Mouse (Mus musculus) pancreas, adult 10 weeks (tissue): Measurements from ENCODE around the gene Fam173a. TPM values are rescaled to one million over a fixed set of nuclear protein-coding genes. Genes with fewer than 3 reads are reported as not detected.

Source experiments
- polyA plus RNA-seq: library from polyadenylated mRNA; stranded (reverse); fragments of 350-450 nt; fragmentation: Illumina TruSeq; extraction: RNeasy Lipid Tissue Mini Kit (QIAGEN cat#74804); gene quantifications from one replicate; pipeline ENCODE4 v1.2.3, GENCODE M21; 2015; ENCODE audit warnings: low read depth, low replicate concordance; ENCODE audit not compliant: insufficient read depth

The Fam173a gene
- polyA plus RNA-seq, result 35.5 TPM

DNA sequence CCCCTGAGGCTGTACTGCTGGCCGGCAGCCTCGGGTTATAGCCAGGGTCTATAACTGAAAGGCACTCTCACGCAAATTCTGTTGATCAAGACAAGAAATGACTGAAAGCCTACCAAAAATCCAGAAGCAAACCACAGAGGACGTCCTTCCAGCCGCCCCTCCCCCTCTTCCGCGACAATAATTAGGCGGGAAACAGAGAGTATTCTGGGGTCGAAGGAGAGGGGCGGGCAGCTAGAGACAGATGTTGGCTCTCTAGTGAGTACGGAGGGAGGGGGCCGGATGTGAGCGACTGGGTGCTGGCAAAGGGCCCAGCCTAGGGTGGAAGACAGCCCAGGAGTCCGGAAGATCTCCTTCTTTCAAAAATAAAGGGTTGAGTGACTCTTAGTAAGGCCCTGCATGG is at the start of gene Fam173a:
TSS of gene Fam173a (minus strand) at position 287 of the 400 bp plus-strand sequence.

DNA sequence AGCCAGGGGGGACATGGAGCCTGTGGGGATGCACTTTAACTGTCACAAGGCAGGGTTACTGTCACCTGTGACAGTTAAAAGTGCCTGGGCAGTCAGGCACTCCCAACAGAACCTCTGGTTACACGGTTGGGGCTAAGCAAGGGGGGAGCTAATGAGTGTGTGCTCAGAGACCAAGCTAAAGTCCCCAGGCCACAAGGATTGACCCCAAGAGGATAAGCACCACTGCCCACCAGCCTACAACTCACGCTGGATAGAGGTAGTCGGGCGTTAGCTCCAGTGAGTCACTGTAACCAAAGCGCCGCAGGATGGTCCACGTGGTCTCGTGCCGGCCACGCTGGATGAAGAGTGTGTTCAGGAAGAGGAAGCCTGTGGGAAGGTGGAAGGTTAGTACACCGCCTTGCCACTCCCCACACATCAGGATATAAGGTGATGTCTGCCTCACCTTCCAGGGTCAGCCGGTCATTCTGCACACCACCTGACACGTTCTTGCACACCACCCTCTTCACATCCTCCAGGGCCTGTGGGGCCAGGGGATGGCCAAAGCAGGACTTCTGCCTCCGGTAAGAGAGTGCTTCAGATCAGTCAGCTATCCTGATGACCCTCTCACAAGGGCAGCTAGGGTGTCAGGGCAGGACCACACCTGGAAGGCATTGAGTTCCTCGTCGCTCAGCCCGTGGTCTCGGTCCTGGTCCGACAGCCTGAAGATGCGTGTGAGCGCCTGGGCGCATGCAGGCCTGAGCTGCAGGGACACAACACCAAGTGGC is 48.6 kb upstream of the Fam173a start, which contains the start of gene Gm20683:
TSS of gene Gm20683 (minus strand) at position 647 of the 764 bp plus-strand sequence.

DNA sequence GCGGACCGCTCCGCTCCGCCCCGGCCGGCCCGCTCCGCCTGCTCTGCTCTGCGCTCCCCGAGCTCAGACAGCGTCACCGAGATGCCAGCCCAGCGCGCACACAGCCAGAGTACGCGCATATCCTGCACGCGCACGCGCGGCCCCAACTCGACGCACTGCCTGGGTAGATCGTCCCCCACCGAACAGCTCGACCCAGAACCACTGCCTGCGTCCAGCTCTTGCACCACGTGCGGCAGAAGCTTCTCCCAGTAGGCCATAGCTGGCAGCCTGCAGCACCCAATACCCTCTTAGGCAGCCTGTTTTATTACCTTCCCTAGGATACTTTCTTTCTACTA is 44.3 kb upstream of the Fam173a start, which contains the start of gene Rhbdl1:
TSS of gene Rhbdl1 (minus strand) at position 220 of the 335 bp plus-strand sequence.

DNA sequence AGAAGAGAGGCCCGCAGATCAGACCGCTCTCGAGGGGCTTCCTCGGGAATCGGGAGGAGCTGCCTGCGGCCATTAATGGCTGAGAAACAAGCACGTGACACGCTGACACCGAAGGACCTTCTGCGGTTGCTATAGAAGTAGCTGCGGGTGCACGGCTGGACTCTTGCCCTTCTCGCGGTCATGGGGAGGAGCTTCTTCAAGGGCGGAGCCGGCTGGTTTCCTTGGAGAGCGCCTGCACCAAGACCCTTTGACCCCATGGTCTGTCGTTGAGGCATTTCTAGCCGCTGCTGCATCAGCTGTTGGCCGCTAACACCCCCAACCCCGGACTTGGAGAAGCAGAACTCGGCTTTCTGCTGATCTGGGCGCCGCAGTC is 40.6 kb upstream of the Fam173a start, which contains the start of gene Stub1:
TSS of gene Stub1 (minus strand) at position 114 of the 373 bp plus-strand sequence.

DNA sequence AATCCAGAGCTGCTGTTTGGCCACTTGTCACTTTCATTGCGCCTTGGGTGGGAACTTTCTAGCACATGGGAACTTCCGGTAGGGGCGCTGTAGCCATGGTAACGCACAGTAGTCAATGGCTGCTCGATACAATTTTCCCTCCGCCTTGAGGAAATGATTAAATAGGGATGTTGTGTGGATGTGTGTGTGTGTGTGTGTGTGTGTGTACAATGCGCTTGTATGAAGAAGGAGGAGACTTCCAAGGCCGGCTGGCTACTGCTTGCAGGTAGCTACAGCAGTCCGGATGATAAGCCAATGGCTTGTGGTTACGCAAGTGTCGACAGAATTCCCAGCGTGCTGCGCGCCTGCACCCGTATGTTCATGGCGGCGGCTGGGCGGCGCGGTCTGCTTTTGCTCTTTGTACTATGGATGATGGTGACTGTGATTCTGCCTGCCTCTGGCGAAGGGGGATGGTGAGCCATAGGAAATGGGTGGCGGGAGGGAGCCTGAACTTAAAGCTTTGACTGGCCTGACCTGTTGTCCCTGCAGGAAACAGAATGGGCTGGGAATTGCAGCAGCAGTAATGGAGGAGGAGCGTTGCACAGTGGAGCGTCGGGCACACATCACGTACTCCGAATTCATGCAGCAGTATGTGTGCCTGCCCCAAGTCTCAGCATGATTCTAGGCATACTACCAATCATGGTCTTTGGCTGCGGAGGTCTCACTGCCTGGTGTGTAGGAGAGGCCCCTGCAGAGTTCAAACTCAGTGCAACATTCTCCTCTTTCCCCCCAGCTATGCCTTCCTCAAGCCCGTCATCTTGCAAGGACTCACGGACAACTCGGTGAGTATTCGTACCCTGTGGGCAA is 36.2 kb upstream of the Fam173a start, which contains the start of gene Jmjd8:
TSS of gene Jmjd8 (plus strand) at position 156 of the 846 bp plus-strand sequence.

DNA sequence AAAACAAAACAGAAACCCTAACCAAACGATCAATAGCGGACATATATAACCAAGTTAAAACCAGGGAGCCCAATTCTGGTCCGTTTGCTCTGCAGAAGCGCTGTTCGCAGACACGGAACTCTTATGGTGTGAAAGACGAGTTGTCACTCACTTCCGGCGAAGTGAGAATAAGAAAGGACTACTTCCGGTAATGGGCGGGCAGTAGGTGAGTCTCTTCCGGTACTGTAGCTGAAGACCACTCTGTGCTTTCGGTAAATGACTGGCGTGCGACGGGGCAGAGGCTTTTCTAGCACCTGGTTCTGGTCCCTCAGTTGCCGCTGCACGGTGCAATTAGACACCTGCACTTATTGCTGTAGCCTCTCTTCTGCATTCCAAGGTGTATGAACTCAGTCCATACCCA is 30.8 kb upstream of the Fam173a start, which contains the start of gene Wdr24:
TSS of gene Wdr24 (plus strand) at position 176 of the 400 bp plus-strand sequence.

DNA sequence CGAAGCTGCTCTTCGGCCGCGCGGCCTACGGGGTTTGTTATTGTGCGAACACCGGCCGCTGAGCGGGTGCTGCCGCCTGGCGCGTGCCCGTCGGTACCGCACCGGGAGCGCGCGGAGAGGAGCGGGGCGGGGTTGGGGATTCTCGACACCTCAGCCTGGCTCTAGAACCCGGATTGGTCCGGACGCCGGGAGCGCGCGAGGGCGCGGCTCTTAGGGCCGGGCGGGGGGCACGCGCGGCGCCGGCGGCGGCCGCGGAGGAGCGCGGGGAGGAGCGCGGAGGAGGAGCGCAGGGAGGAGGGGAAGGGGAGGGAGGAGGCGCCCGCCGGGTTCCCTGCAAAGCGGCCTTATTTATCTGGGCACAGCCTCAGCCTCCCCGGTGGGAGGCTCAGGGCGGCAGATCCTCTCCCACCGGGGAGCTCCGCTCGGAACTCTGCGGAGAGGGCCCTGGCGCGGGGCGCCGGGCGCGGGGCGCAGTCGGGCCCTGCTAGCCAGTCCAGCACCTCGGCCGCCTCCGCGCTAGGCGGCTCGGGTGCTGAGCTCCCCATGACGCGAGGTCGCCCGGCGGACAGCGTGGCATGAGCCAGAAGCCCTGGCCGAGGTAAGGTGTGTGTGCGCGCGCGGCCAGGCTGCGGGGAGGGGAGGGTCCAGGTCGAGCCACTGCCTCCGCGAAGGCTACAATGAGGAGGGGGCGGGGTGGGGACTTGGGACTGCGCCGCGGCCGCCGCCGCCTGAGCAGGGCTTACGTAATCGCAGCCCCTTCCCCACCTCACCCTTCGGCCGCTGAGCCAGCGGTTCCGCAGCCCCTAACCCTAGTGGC is 16.3 kb upstream of the Fam173a start, which contains the start of gene Fbxl16:
TSS of gene Fbxl16 (plus strand) at position 297 of the 817 bp plus-strand sequence.

DNA sequence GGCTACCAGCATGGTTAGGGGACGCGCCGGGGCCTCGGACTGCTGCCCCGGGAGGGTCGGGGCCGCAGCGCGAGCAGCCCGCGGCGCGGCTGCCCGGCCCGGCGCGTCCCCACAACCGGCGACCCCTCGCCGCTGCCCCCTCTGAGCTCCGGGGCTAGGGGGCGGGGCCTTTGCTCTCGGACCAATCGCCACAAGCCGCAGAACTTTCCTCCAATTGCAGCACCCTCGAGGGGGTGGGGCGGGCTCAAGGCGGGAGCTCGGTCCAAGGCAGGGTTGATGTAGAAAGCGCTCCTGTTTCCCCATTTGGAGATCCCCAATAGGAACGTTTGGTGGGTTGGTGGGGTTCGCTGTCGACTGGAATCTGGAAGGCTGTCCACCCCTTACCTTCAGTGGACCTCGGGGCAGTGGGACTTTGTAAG is 4.3 kb upstream of the Fam173a start, which contains the start of gene Metrn:
TSS of gene Metrn (minus strand) at position 186 of the 419 bp plus-strand sequence.

DNA sequence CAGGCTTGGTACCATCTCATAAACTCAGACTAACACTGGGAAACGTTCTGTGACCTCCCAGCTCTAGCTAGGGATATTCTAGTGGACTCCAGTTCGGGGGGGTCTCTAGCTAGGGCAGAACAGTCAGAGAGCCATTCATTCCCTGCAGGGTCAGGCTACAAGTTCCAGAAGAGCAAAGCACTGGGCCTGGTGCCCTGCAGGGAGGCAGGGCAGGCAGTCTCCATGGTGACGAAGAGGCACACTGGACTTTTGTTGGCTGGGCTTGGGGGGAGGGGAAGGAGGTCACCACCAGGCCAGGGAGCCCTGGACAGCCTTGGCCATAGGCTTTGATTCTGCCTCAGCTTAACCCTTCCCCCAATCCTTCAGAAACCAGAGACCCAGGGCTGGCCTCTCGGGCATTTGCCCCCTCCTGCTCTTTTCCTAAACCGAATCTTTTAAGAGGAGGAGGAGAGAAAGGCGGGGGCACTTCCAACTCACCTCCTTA is 3.0 kb upstream of the Fam173a start, which contains the start of gene AC134908.4:
TSS of gene AC134908.4 (minus strand) at position 51 of the 484 bp plus-strand sequence.

DNA sequence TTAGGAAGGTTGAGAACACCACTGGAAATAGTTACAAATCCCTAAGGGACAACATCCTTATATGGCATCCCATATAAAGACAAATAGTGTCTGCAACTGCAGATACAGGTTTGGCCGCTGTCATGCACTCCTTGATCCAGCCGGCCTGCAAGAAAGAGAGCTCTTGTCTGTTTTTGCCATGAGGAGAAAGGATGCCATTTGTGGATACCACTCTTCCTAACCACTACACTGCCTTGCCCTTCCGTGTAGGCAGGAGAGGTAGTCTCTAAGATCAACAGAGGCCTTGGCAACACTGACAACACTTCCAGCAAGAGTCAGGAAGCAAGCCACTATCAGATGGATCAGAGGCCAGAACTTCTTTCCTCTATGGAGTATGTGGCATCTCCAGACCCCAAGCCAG is 6.4 kb downstream of the Fam173a start, which contains the start of gene Ccdc78:
TSS of gene Ccdc78 (plus strand) at position 301 of the 400 bp plus-strand sequence.

DNA sequence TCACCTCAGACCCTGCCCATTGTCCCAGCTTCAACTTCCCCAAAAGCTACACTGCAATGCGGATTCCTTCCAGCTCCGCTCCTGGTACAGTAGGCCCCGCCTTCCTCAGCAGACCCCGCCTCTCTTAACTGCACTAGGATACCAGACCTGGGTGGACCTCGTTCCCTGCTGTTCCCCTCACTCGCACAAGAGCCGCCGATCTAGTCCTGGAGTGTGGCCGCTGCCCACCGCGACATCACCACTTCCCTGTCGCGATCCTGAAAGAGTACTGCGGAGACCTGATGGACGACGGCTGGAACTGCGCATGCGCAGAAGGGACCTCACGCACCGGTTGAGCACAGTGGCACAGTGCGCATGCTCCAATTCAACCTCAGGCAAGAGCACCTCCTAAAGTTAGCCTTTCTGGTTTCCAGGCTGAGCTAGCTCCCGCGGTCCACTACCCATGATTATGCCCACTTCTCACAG is 7.4 kb downstream of the Fam173a start, which contains the start of gene Haghl:
TSS of gene Haghl (minus strand) at position 393 of the 465 bp plus-strand sequence.

DNA sequence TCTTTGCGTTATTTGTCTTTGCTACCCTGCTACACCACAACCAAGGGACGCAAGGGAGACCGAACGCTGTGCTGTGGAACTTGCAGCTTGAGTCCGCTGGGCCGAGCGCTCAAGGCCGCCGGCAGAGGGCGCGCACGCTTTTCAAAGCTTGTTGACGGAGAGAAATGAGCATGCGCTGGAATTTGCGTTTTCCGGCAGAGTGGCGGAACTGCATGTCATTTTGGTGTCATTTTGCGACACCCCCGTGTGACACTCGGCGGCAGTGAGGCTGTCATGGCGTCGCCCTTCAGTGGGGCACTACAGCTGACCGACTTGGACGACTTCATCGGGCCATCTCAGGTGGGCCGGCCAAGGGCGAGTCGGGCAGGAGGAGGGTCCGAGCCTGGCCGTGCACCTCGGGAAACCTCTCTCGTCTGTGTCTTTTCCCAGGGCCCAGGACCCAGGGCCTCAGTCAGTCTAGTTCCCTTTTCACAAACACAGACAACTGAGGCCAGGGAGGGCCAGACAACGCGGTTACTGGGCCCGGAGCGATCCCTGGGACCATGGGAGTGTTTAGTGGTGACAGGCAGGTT is 19.1 kb downstream of the Fam173a start, which contains the start of gene Narfl:
TSS of gene Narfl (plus strand) at position 228 of the 572 bp plus-strand sequence.

DNA sequence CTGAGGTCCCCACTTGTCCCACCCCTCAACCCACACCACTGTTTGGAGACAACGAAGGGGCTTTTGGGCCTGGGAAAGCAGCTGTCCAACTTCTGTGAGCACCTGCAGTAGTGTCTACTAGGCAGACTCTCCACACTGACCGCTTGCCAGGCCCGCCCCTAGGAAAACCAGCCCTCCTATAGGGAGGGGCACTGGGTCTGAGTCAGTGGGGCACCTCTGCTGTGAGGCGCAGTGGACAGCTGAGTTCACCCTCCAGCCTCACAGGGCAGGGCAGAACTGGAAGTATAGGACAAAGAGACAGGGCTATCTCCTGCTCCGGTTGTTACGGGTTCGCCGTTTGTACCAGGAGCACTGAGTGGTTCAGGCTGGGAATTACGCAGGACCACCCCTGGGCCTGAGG is 38.5 kb downstream of the Fam173a start, which contains the start of gene Msln:
TSS of gene Msln (minus strand) at position 138 of the 400 bp plus-strand sequence.

Other genes starting within 250 kb of the Fam173a start
- not detected for gene Sox8, start 222.2 kb downstream of the Fam173a start, polyA plus RNA-seq
- 6.1 TPM for gene Lmf1, start 213.8 kb downstream of the Fam173a start, polyA plus RNA-seq
- gene Gng13, start 75.7 kb downstream of the Fam173a start, polyA plus RNA-seq, result not detected
- gene Chtf18, start 65.5 kb downstream of the Fam173a start, polyA plus RNA-seq, result 1.3 TPM
- 4.7 TPM for gene Rpusd1, start 65.2 kb downstream of the Fam173a start, polyA plus RNA-seq
- gene Mslnl, start 56.9 kb downstream of the Fam173a start, polyA plus RNA-seq, result not detected
- 29.2 TPM for gene Msln, start 38.5 kb downstream of the Fam173a start, polyA plus RNA-seq
- 9.7 TPM for gene Narfl, start 19.1 kb downstream of the Fam173a start, polyA plus RNA-seq
- 9.3 TPM for gene Haghl, start 7.2 kb downstream of the Fam173a start, polyA plus RNA-seq
- not detected for gene Ccdc78, start 6.3 kb downstream of the Fam173a start, polyA plus RNA-seq
- not detected for gene AC134908.4, start 2.8 kb upstream of the Fam173a start, polyA plus RNA-seq
- 7.6 TPM for gene Metrn, start 4.2 kb upstream of the Fam173a start, polyA plus RNA-seq
- 9.7 TPM for gene Fbxl16, start 16.2 kb upstream of the Fam173a start, polyA plus RNA-seq
- 5.2 TPM for gene Wdr24, start 30.7 kb upstream of the Fam173a start, polyA plus RNA-seq
- gene Jmjd8, start 36.0 kb upstream of the Fam173a start, polyA plus RNA-seq, result 31.5 TPM
- gene Stub1, start 40.5 kb upstream of the Fam173a start, polyA plus RNA-seq, result 46.1 TPM
- 2.8 TPM for gene Rhbdl1, start 44.4 kb upstream of the Fam173a start, polyA plus RNA-seq
- gene Gm20683, start 48.9 kb upstream of the Fam173a start, polyA plus RNA-seq, result 4.0 TPM
- gene Rhot2, start 52.0 kb upstream of the Fam173a start, polyA plus RNA-seq, result 10.2 TPM
- gene Wdr90, start 68.6 kb upstream of the Fam173a start, polyA plus RNA-seq, result 13.6 TPM
- 44.5 TPM for gene Mcrip2, start 75.9 kb upstream of the Fam173a start, polyA plus RNA-seq
- 26.2 TPM for gene Mettl26, start 82.2 kb upstream of the Fam173a start, polyA plus RNA-seq
- gene Wfikkn1, start 88.0 kb upstream of the Fam173a start, polyA plus RNA-seq, result 1.3 TPM
- 5.7 TPM for gene Rab40c, start 126.8 kb upstream of the Fam173a start, polyA plus RNA-seq
- 18.6 TPM for gene Pigq, start 152.0 kb upstream of the Fam173a start, polyA plus RNA-seq
- gene Nhlrc4, start 152.1 kb upstream of the Fam173a start, polyA plus RNA-seq, result not detected
- not detected for gene A930017K11Rik, start 159.7 kb upstream of the Fam173a start, polyA plus RNA-seq
- gene Capn15, start 192.9 kb upstream of the Fam173a start, polyA plus RNA-seq, result 8.6 TPM